ENCODE assay signal across 9 mouse cellular contexts in genomic region chr6:126405736-126406135, GRCm38 (mm10).
A peak's percentile ranks its signal among the peaks of the same experiment; 100 is the strongest.
DNase-seq lines count a peak whose midpoint lies in the region; ATAC-seq lines count a peak whose summit lies in the region.
"Had no signal": no experiment of that assay in that cellular context is flagged by ENCODE, and none has a peak within 500 bp of the region (broad histone marks: within the 10 kb centered on the region; RNA-seq: fewer than 3 reads in every experiment).

No protein-coding gene starts in this region.

- H3K4me1 ChIP-seq in intestine, embryonic 14.5 days (replicated peaks; ENCODE audit: control insufficient read depth, insufficient read depth, low read length) = no peaks in the 10 kb centered on the region
- H3K4me1 ChIP-seq in intestine, embryonic 15.5 days (replicated peaks) = no peaks in the 10 kb centered on the region

- no peaks in the 10 kb centered on the region for H3K36me3 ChIP-seq in intestine, embryonic 14.5 days (ENCODE audit: control insufficient read depth, insufficient read depth, low read length)
- no peaks in the 10 kb centered on the region for H3K36me3 ChIP-seq in intestine, embryonic 15.5 days

- H3K4me3 ChIP-seq in intestine, embryonic 14.5 days (ENCODE audit: low read depth, low read length) = no peak overlapping the region
- no peak overlapping the region for H3K4me3 ChIP-seq in intestine, embryonic 15.5 days (replicated peaks)
- H3K4me3 ChIP-seq: megakaryocyte, embryonic 14.5 days had no signal

- no peaks in the 10 kb centered on the region for H3K27me3 ChIP-seq in intestine, embryonic 14.5 days (replicated peaks; ENCODE audit: control insufficient read depth, insufficient read depth, low read length)
- no peaks in the 10 kb centered on the region for H3K27me3 ChIP-seq in intestine, embryonic 15.5 days (replicated peaks)
- H3K27me3 ChIP-seq: megakaryocyte, embryonic 14.5 days had no signal

- H3K27ac ChIP-seq in intestine, embryonic 14.5 days (ENCODE audit: low read depth) = no peak overlapping the region
- H3K27ac ChIP-seq in intestine, embryonic 15.5 days = no peak overlapping the region

- WGBS in intestine, embryonic 14.5 days = 30% methylated on average over 3 of the region's 3 CpGs
- 52% methylated on average over 3 of the region's 3 CpGs for WGBS in intestine, embryonic 15.5 days

- H3K4me2 ChIP-seq in intestine, embryonic 14.5 days (ENCODE audit: low read length) = no peak overlapping the region
- no peak overlapping the region for H3K4me2 ChIP-seq in intestine, embryonic 15.5 days (replicated peaks)

- no peak overlapping the region for H3K9ac ChIP-seq in intestine, embryonic 14.5 days (ENCODE audit: low read length)
- H3K9ac ChIP-seq in intestine, embryonic 15.5 days = no peak overlapping the region

- H3K9me3 ChIP-seq in intestine, embryonic 14.5 days (ENCODE audit: control insufficient read depth, low read length) = no peaks in the 10 kb centered on the region
- no peaks in the 10 kb centered on the region for H3K9me3 ChIP-seq in intestine, embryonic 15.5 days
- H3K9me3 ChIP-seq: megakaryocyte, embryonic 14.5 days had no signal

- ATAC-seq in intestine, embryonic 14.5 days (replicated peaks; ENCODE audit: low FRiP score, low TSS enrichment, low read depth) = no peak
- no peak for ATAC-seq in intestine, embryonic 15.5 days

- peak; percentile 62 for DNase-seq in intestine, embryonic 14.5 days (ENCODE audit: low spot score)
- peak; percentile 23 for DNase-seq in urinary bladder, postnatal 25 days (ENCODE audit: low spot score)
- DNase-seq in urinary bladder, adult 18-20 months (ENCODE audit: low spot score in 2 of 2) = no peak
- peak; percentile 41 for DNase-seq in embryo, embryonic 10 days (ENCODE audit: low spot score)
- DNase-seq in mesoderm, embryonic 11.5 days (ENCODE audit: low read depth, low spot score) = peak; percentile 30
- DNase-seq in layer of hippocampus, postnatal 36 days = no peak
- DNase-seq in c-Kit-positive CD71-positive TER-119-positive erythroid progenitor cells, embryonic 14.5 days (ENCODE audit: low spot score) = no peak

Comparison
In these comparisons a context has a peak if more than half of its experiments do, and no peak if none do; other contexts are left out.
1. DNase-seq: peak in intestine, embryonic 14.5 days (single experiment), urinary bladder, postnatal 25 days (single experiment), embryo, embryonic 10 days (single experiment) and mesoderm, embryonic 11.5 days (single experiment); none in urinary bladder, adult 18-20 months (0 of 2), layer of hippocampus, postnatal 36 days (0 of 2) and c-Kit-positive CD71-positive TER-119-positive erythroid progenitor cells, embryonic 14.5 days (single experiment).